Mouse (Mus musculus) stomach, postnatal 0 days (tissue): ENCODE measurements around the gene 2900011O08Rik. TPM values are rescaled to one million over a fixed set of nuclear protein-coding genes. Genes with fewer than 3 reads are reported as not detected.

Experiments used
- ATAC-seq: fragments of 200-750 bp; cut with Nextera tagmentation; 2 replicates; pipeline ENCODE4 v1.8.0; 2017; ENCODE audit not compliant: low FRiP score, low TSS enrichment
- DNase-seq: peaks from one replicate; pipeline ENCODE4 v3.0.0-alpha.2; 2016; ENCODE audit warnings: low spot score
- H3K27ac ChIP-seq: fragments of 300-500 bp; sonication (generic); replicated peaks from 2 replicates; pipeline ENCODE4 v1.5.1; 2014; ENCODE audit warnings: mild to moderate bottlenecking, control low read depth
- H3K27me3 ChIP-seq: fragments of 300-500 bp; sonication (generic); 2 replicates; pipeline ENCODE4 v1.6.1; 2014; ENCODE audit warnings: low read length; ENCODE audit not compliant: control insufficient read depth, insufficient read depth
- H3K36me3 ChIP-seq: fragments of 300-500 bp; sonication (generic); 2 replicates; pipeline ENCODE4 v1.6.1; 2014; ENCODE audit warnings: low read length, mixed read lengths; ENCODE audit not compliant: control insufficient read depth, insufficient read depth
- H3K4me1 ChIP-seq: fragments of 300-500 bp; sonication (generic); replicated peaks from 2 replicates; pipeline ENCODE4 v1.6.1; 2014; ENCODE audit warnings: antibody characterized with exemption; ENCODE audit not compliant: control insufficient read depth, insufficient read depth
- H3K4me2 ChIP-seq: fragments of 300-500 bp; sonication (generic); replicated peaks from 2 replicates; pipeline ENCODE4 v1.6.1; 2014; ENCODE audit warnings: low read depth, mild to moderate bottlenecking, control low read depth, moderate library complexity
- H3K4me3 ChIP-seq: fragments of 300-500 bp; sonication (generic); 2 replicates; pipeline ENCODE4 v1.5.1; 2014; ENCODE audit warnings: low read depth, low read length, control low read depth
- H3K9ac ChIP-seq: fragments of 300-500 bp; sonication (generic); 2 replicates; pipeline ENCODE4 v1.6.1; 2014; ENCODE audit warnings: mild to moderate bottlenecking, low read length, control low read depth, mixed read lengths
- H3K9me3 ChIP-seq: fragments of 300-500 bp; sonication (generic); 2 replicates; pipeline ENCODE4 v1.6.1; 2016; ENCODE audit warnings: low read length; ENCODE audit not compliant: control insufficient read depth
- CTCF ChIP-seq: IDR thresholded peaks from 2 replicates; pipeline ENCODE4 v1.5.1; 2016; ENCODE audit warnings: antibody characterized with exemption, low read depth, mild to moderate bottlenecking, moderate library complexity
- EP300 ChIP-seq: optimal IDR thresholded peaks from 2 replicates; pipeline ENCODE3; 2016; ENCODE audit warnings: antibody characterized with exemption
- WGBS: fragments of 180-500 bp; shearing (Covaris S2); extraction: QIAGEN DNeasy Blood & Tissue Kit; methylation state at CpG from one replicate; pipeline ENCODE4 v1.1.7; 2014; 5-methylcytosine and 5-hydroxymethylcytosine counted together
- polyA plus RNA-seq: library from polyadenylated mRNA; unstranded; fragments of >200 nt; fragmentation: Nextera tagmentation; extraction: Ambion mirVana; gene quantifications from 2 replicates; pipeline ENCODE4 v1.2.1, GENCODE M21; 2015

2900011O08Rik gene
- polyA plus RNA-seq, 1 experiment from 2014 or later = 0.70 TPM

GRCm38 (mm10) chr16:14033076-14033475 is 46.7 kb downstream of the 2900011O08Rik start:
- WGBS = 48% methylated on average over 4 of the region's 4 CpGs
- no peaks in the 10 kb centered on the region for H3K4me1 ChIP-seq
- TF ChIP-seq CTCF (no peak), EP300 (no peak)
- H3K27me3 ChIP-seq = no peaks in the 10 kb centered on the region
- no peak overlapping the region for H3K4me3 ChIP-seq
- DNase-seq (no peak), ATAC-seq (no peak)
- H3K36me3 ChIP-seq = no peaks in the 10 kb centered on the region
- H3K9me3 ChIP-seq = no peaks in the 10 kb centered on the region
- H3K4me2 ChIP-seq = no peak overlapping the region
- no peak overlapping the region for H3K27ac ChIP-seq
- H3K9ac ChIP-seq = no peak overlapping the region

GRCm38 (mm10) chr16:14042421-14042820 is 56.0 kb downstream of the 2900011O08Rik start:
- no peak overlapping the region for H3K27ac ChIP-seq
- H3K36me3 ChIP-seq = no peaks in the 10 kb centered on the region
- no peak overlapping the region for H3K4me3 ChIP-seq
- no peaks in the 10 kb centered on the region for H3K9me3 ChIP-seq
- no peaks in the 10 kb centered on the region for H3K4me1 ChIP-seq
- no peaks in the 10 kb centered on the region for H3K27me3 ChIP-seq
- no peak overlapping the region for H3K4me2 ChIP-seq
- 88% methylated on average over 2 of the region's 2 CpGs for WGBS
- no peak overlapping the region for H3K9ac ChIP-seq
- TF ChIP-seq EP300 (no peak), CTCF (no peak)
- ATAC-seq = no peak
- DNase-seq = no peak

- no peak overlapping the region for H3K27ac ChIP-seq
- no peaks in the 10 kb centered on the region for H3K27me3 ChIP-seq
- H3K4me2 ChIP-seq = no peak overlapping the region
- DNase-seq (no peak), ATAC-seq (no peak)
- no peaks in the 10 kb centered on the region for H3K4me1 ChIP-seq
- H3K4me3 ChIP-seq = no peak overlapping the region
- TF ChIP-seq EP300 (no peak), CTCF (no peak)
- H3K36me3 ChIP-seq = no peaks in the 10 kb centered on the region
- WGBS = 78% methylated on average over 8 of the region's 8 CpGs
- H3K9ac ChIP-seq = no peak overlapping the region
- no peaks in the 10 kb centered on the region for H3K9me3 ChIP-seq
Measured at GRCm38 (mm10) chr16:14044695-14045094, 58.3 kb downstream of the 2900011O08Rik start.

- Histone ChIP-seq H3K36me3 (no peaks in the 10 kb centered on the region), H3K27ac (no peak overlapping the region), H3K4me3 (no peak overlapping the region), H3K4me1 (no peaks in the 10 kb centered on the region), H3K9ac (no peak overlapping the region), H3K27me3 (no peaks in the 10 kb centered on the region), H3K9me3 (no peaks in the 10 kb centered on the region), H3K4me2 (no peak overlapping the region)
- ATAC-seq (no peak), DNase-seq (no peak)
- no peak for TF ChIP-seq EP300
- 48% methylated on average over 4 of the region's 4 CpGs for WGBS
Measured at GRCm38 (mm10) chr16:14046224-14046756, 59.9 kb downstream of the 2900011O08Rik start.

- H3K27me3 ChIP-seq = no peaks in the 10 kb centered on the region
- no peak overlapping the region for H3K4me3 ChIP-seq
- ATAC-seq = no peak
- no peak for DNase-seq
- no peak overlapping the region for H3K4me2 ChIP-seq
- H3K9ac ChIP-seq = no peak overlapping the region
- H3K9me3 ChIP-seq = no peaks in the 10 kb centered on the region
- TF ChIP-seq EP300 (no peak), CTCF (no peak)
- WGBS = 65% methylated on average over 2 of the region's 2 CpGs
- no peaks in the 10 kb centered on the region for H3K4me1 ChIP-seq
- no peak overlapping the region for H3K27ac ChIP-seq
- H3K36me3 ChIP-seq = no peaks in the 10 kb centered on the region
Measured at GRCm38 (mm10) chr16:14052221-14052620, 65.8 kb downstream of the 2900011O08Rik start.

- H3K9ac ChIP-seq = no peak overlapping the region
- TF ChIP-seq EP300 (no peak), CTCF (no peak)
- H3K27me3 ChIP-seq = no peaks in the 10 kb centered on the region
- DNase-seq (no peak), ATAC-seq (no peak)
- H3K4me1 ChIP-seq = no peaks in the 10 kb centered on the region
- no peaks in the 10 kb centered on the region for H3K36me3 ChIP-seq
- WGBS = 82% methylated on average over 5 of the region's 5 CpGs
- H3K27ac ChIP-seq = no peak overlapping the region
- no peak overlapping the region for H3K4me2 ChIP-seq
- H3K4me3 ChIP-seq = no peak overlapping the region
- H3K9me3 ChIP-seq = no peaks in the 10 kb centered on the region
Measured at GRCm38 (mm10) chr16:14053116-14053515, 66.7 kb downstream of the 2900011O08Rik start.
